Mouse (Mus musculus) C2C12 (cell line): ENCODE results near the gene Cldn18. TPM values are rescaled to one million over a fixed set of nuclear protein-coding genes. Genes with fewer than 3 reads are reported as not detected.

ENCODE experiments used
- H3K27me3 ChIP-seq: one replicate; pipeline ENCODE4 v1.6.1; 2011; ENCODE audit not compliant: control insufficient read depth, insufficient read depth, insufficient read length
- H3K36me3 ChIP-seq: one replicate; pipeline ENCODE4 v1.6.1; 2011; ENCODE audit not compliant: control insufficient read depth, insufficient read depth
- H3K4me3 ChIP-seq: one replicate; pipeline ENCODE4 v1.5.1; 2011; ENCODE audit warnings: mild to moderate bottlenecking, control low read depth; ENCODE audit not compliant: poor library complexity, insufficient read depth, severe bottlenecking
- H3K79me2 ChIP-seq: one replicate; pipeline ENCODE4 v1.6.1; 2011; ENCODE audit not compliant: control insufficient read depth, insufficient read depth
- H3K79me3 ChIP-seq: one replicate; pipeline ENCODE4 v1.6.1; 2011; ENCODE audit warnings: low read depth, control low read depth
- H3ac ChIP-seq: one replicate; pipeline ENCODE3; 2011; ENCODE audit warnings: low read depth; ENCODE audit not compliant: control insufficient read depth, insufficient read length
- CEBPB ChIP-seq: IDR thresholded peaks from one replicate; pipeline ENCODE4 v1.6.1; 2011; ENCODE audit warnings: low read depth, mild to moderate bottlenecking, control low read depth, moderate library complexity
- CTCF ChIP-seq: IDR thresholded peaks from one replicate; pipeline ENCODE4 v1.5.1; 2011; ENCODE audit not compliant: control insufficient read depth, insufficient read depth, insufficient read length
- FOSL1 ChIP-seq: IDR thresholded peaks from one replicate; pipeline ENCODE4 v1.8.0; 2011; ENCODE audit warnings: mild to moderate bottlenecking, low read length; ENCODE audit not compliant: poor library complexity, insufficient read depth, severe bottlenecking
- MAX ChIP-seq: IDR thresholded peaks from one replicate; pipeline ENCODE4 v1.6.1; 2011; ENCODE audit warnings: mild to moderate bottlenecking, control low read depth
- MYOD1 ChIP-seq: IDR thresholded peaks from one replicate; pipeline ENCODE4 v1.6.1; 2011; ENCODE audit warnings: low read depth; ENCODE audit not compliant: control insufficient read depth, insufficient read length
- MYOG ChIP-seq: IDR thresholded peaks from one replicate; pipeline ENCODE4 v1.6.1; 2011; ENCODE audit not compliant: control insufficient read depth, insufficient read length; ENCODE audit errors: extremely low read depth
- USF1 ChIP-seq: IDR thresholded peaks from one replicate; pipeline ENCODE4 v1.6.1; 2011; ENCODE audit warnings: low read depth, mild to moderate bottlenecking, control low read depth, moderate library complexity
- long read RNA-seq, 2 experiments: library from polyadenylated mRNA; unstranded; transcript quantifications; one replicate each; pipeline ENCODE4 v2.0.0; 2019 to 2020
- polyA plus RNA-seq: library from polyadenylated mRNA; unstranded; fragments of >200 nt; fragmentation: generic; extraction: Trizol; gene quantifications from one replicate; pipeline ENCODE4 v1.2.1, GENCODE M21; 2012; ENCODE audit warnings: missing spikeins

Gene Cldn18
- 0.02 TPM for polyA plus RNA-seq
- long read RNA-seq, experiment 1: 0 reads
- long read RNA-seq, experiment 2: 0 reads

DNA sequence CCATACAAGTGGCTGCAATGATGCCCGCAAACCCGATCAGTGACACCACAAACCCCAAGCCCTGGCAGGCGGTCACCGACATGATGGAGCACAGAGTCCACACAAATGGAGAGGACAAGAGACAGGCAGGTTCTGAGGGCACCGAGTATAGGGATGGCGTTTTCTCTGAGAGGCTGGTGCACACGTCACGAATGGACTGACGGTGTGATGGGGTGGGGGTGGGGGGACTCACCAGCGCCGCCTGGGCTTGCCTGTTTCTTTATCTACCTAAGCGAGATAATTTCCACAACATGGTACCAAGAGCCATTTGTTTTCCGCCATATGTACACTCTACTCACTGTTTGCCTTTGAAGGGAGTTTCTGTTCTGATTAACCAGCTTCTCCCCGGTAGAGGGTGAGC lies at the start of gene Cldn18:
Gene Cldn18, minus strand, starts transcription at position 134 of the 400 bp plus-strand sequence.
- no peak for TF ChIP-seq FOSL1
- no peak for TF ChIP-seq USF1
- no peak for TF ChIP-seq MYOG
- no peak for TF ChIP-seq MAX
- TF ChIP-seq MYOD1: no peak
- no peak for TF ChIP-seq CTCF
- no peak within 1 kb of the TSS for H3K4me3 ChIP-seq
- no peaks in the 10 kb centered on the region for H3K36me3 ChIP-seq
- no peaks in the 10 kb centered on the region for H3K27me3 ChIP-seq
- no peak within 1 kb of the TSS for H3ac ChIP-seq
- no peaks in the 10 kb centered on the region for H3K79me2 ChIP-seq
- no peaks in the 10 kb centered on the region for H3K79me3 ChIP-seq

DNA sequence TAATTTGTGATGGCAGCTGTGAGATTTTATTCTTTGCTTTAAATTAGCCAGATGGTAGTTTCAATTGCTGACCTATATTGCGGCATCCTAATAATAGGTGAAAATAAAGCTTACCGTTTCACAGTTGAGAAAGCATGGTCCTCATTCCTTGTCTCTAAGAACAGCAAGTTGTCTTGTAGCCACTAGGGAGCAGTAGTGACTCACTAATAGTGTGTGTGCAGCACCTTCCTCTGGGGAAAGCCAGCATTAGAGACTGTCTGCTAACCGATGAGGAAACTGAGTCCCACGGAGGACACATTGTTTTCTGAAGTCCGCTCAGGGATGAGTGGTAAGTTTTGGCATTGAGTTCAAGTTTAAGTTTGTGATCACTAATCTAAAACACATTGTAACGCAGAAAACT lies 46.5 kb upstream of the Cldn18 start:
- no peaks in the 10 kb centered on the region for H3K36me3 ChIP-seq
- no peaks in the 10 kb centered on the region for H3K79me3 ChIP-seq
- TF ChIP-seq CTCF: peak; percentile 25
- TF ChIP-seq MAX: no peak
- no peaks in the 10 kb centered on the region for H3K27me3 ChIP-seq
- H3K79me2 ChIP-seq: no peaks in the 10 kb centered on the region
- H3K4me3 ChIP-seq: no peak overlapping the region
- H3ac ChIP-seq: no peak overlapping the region

DNA sequence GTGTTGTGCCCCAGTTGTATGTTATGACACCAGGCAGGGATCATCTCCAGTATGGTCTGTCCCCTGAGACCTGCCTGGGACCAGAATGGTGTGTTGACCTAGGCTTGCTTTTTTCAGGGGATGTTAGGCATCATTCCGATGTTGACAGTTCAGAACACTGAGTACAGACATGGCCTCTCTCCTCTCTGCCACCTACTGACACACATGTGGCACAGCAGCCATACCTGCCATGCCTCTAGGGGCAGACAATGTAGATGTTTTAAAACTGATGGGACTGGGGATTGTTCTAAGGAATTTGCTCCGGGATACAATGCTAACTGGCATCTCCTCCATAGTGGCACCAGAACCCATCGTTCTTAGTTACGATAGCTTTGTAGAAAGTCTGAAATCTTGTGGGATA lies 33.2 kb upstream of the Cldn18 start:
- no peak overlapping the region for H3ac ChIP-seq
- H3K27me3 ChIP-seq: peaks cover 4% of the 10 kb centered on the region
- no peaks in the 10 kb centered on the region for H3K79me3 ChIP-seq
- H3K36me3 ChIP-seq: no peaks in the 10 kb centered on the region
- no peaks in the 10 kb centered on the region for H3K79me2 ChIP-seq
- no peak overlapping the region for H3K4me3 ChIP-seq
- TF ChIP-seq FOSL1: no peak

DNA sequence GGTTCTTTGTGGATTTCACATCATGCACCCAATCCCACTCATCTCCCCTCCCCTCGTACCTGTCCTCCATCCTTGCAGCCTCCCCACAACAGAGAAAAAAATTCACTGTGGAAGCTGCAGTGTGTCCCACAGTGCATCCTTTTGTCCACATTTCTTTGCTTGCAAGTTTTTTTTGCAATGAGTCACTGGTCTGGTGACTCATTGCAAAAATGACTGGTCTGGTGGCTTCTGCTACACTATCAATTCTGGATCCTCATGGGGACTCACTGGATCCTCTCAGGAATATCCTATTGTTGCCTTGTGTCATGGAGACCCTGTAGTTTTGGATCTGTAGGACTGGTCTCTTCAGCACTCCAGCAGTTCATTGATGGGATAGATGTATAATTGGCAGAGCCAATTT lies 31.2 kb upstream of the Cldn18 start:
- Histone ChIP-seq H3K79me3 (no peaks in the 10 kb centered on the region), H3K36me3 (no peaks in the 10 kb centered on the region), H3K4me3 (no peak overlapping the region), H3K79me2 (no peaks in the 10 kb centered on the region), H3K27me3 (no peaks in the 10 kb centered on the region), H3ac (no peak overlapping the region)
- TF ChIP-seq FOSL1 (peak; percentile 84), MYOD1 (no peak), CEBPB (no peak)

DNA sequence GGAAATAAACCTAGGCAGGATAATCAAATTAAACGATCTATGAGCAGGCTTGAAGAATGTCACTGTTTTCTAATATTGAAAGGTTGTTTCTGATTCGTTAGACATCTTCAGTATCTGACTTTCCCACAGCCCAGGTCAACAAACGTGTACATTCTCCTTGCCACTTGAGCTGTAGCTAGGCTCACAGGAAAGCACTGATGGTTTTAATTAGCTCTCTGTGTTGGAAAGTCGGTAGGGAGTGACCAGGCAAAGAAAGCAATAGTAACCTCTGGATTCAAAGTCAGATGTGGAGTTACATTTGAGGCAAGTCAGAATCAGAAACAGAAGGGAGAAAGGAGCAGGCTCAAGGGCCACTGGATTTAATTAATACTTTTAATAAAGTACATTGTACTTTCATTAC lies 30.7 kb upstream of the Cldn18 start:
- no peaks in the 10 kb centered on the region for H3K27me3 ChIP-seq
- H3ac ChIP-seq: no peak overlapping the region
- TF ChIP-seq CEBPB: no peak
- no peak for TF ChIP-seq CTCF
- TF ChIP-seq MYOD1: no peak
- TF ChIP-seq MYOG: no peak
- no peak for TF ChIP-seq USF1
- TF ChIP-seq MAX: no peak
- no peak for TF ChIP-seq FOSL1
- H3K36me3 ChIP-seq: no peaks in the 10 kb centered on the region
- H3K4me3 ChIP-seq: no peak overlapping the region
- no peaks in the 10 kb centered on the region for H3K79me2 ChIP-seq
- H3K79me3 ChIP-seq: no peaks in the 10 kb centered on the region

DNA sequence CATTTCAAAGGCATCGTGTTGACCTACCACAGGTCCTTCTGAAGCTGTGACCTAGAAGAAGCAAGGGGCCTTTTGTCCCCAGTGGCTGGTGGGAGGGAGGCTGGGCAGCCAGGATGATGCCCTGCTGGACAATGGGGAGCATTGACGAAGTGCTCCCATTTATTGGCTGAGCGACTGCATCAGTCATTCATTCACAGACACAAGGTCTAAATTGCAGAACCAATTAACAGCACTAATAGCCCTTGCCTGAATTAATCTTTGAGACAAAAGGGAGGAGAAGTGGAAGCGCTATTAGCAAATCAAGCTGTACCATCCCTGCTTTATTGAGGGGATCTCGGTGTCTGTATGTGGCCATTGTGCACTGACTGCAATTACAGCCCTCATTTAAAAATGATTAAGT lies 27.5 kb upstream of the Cldn18 start:
- no peaks in the 10 kb centered on the region for H3K36me3 ChIP-seq
- H3ac ChIP-seq: no peak overlapping the region
- no peaks in the 10 kb centered on the region for H3K79me3 ChIP-seq
- H3K27me3 ChIP-seq: no peaks in the 10 kb centered on the region
- no peaks in the 10 kb centered on the region for H3K79me2 ChIP-seq
- H3K4me3 ChIP-seq: no peak overlapping the region
- TF ChIP-seq CTCF: no peak
- TF ChIP-seq MAX: no peak
- no peak for TF ChIP-seq FOSL1
- no peak for TF ChIP-seq CEBPB
- no peak for TF ChIP-seq USF1
- TF ChIP-seq MYOG: no peak
- no peak for TF ChIP-seq MYOD1

DNA sequence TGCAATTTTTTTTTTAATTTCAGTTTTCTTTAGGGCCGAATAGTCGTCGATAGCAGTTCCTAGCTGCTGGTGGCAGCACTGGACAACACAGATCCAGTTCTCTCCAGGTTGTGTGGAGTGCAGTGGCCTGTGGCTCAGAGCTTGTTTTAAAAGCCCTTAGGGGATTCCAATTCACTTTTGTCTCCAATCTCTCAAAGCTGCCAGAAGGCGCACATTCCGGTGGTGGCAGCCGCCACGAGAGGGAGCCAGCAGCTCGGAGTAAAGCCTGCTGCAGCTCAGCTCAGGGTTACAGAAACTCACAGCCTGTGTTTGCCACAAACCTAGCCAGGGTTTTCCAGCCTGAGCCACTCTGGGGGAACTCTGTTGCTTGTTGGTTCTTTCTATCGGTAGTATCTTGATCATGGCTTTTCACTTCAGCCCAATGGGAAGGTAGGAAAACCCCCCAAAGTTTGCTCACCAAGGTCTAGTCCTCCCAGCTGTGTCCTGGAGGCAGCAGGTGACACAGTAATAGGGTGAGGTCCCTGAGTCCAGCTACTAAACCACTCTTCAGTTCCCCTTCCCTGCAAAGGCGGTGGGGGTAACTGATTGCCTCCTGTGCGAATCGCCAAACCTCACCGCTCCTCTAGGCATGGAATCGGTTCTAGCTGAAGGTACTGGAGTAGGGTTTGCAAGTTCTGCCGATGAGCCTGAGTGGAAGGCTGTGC lies 13.0 kb upstream of the Cldn18 start:
- Histone ChIP-seq H3K36me3 (no peaks in the 10 kb centered on the region), H3K4me3 (no peak overlapping the region), H3ac (no peak overlapping the region), H3K27me3 (no peaks in the 10 kb centered on the region), H3K79me3 (no peaks in the 10 kb centered on the region), H3K79me2 (no peaks in the 10 kb centered on the region)
- no peak for TF ChIP-seq MYOD1
- peak; percentile 79 for TF ChIP-seq CTCF
- no peak for TF ChIP-seq USF1
- TF ChIP-seq CEBPB: no peak
- TF ChIP-seq MAX: no peak
